Mouse (Mus musculus): Measurements from ENCODE around the gene Dph1. TPM values are rescaled to one million over a fixed set of nuclear protein-coding genes. Genes with fewer than 3 reads are reported as not detected.
"Not testable (repeated sequence)": the region's sequence is repeated elsewhere in the genome, so short reads cannot be mapped to it uniquely, and the experiment has no call there.

Dph1 gene
- polyA plus RNA-seq, 1 experiment from 2014 or later = 12.3 TPM

GRCm38 (mm10) chr11:75184986-75185385, 6.1 kb downstream of the Dph1 start:
- Histone ChIP-seq H3K4me3 (ENCODE audit: low read depth, low read length) (no peak overlapping the region), H3K36me3 (ENCODE audit: control insufficient read depth, insufficient read depth) (peaks cover 30% of the 10 kb centered on the region), H3K9ac (ENCODE audit: low read depth, low read length) (no peak overlapping the region), H3K27me3 (replicated peaks; ENCODE audit: control insufficient read depth, insufficient read depth, low read length) (no peaks in the 10 kb centered on the region), H3K9me3 (ENCODE audit: control insufficient read depth) (no peaks in the 10 kb centered on the region), H3K4me1 (replicated peaks; ENCODE audit: control insufficient read depth, insufficient read depth, low read length) (no peaks in the 10 kb centered on the region), H3K4me2 (replicated peaks; ENCODE audit: low read depth) (no peak overlapping the region), H3K27ac (ENCODE audit: low read depth, low read length) (no peak overlapping the region)
- ATAC-seq = no peak
- WGBS = 93% methylated on average over 2 of the region's 2 CpGs
- TF ChIP-seq CTCF (IDR thresholded peaks at IDR 0.05; ENCODE audit: low read depth) = no peak

GRCm38 (mm10) chr11:75184573-75184972, 6.5 kb downstream of the Dph1 start:
- Histone ChIP-seq H3K9ac (ENCODE audit: low read depth, low read length) (no peak overlapping the region), H3K4me3 (ENCODE audit: low read depth, low read length) (no peak overlapping the region), H3K27me3 (replicated peaks; ENCODE audit: control insufficient read depth, insufficient read depth, low read length) (no peaks in the 10 kb centered on the region), H3K36me3 (ENCODE audit: control insufficient read depth, insufficient read depth) (peaks cover 30% of the 10 kb centered on the region), H3K9me3 (ENCODE audit: control insufficient read depth) (no peaks in the 10 kb centered on the region), H3K4me1 (replicated peaks; ENCODE audit: control insufficient read depth, insufficient read depth, low read length) (no peaks in the 10 kb centered on the region), H3K4me2 (replicated peaks; ENCODE audit: low read depth) (no peak overlapping the region), H3K27ac (ENCODE audit: low read depth, low read length) (no peak overlapping the region)
- no peak for ATAC-seq
- 97% methylated on average over 5 of the region's 5 CpGs for WGBS
- no peak for TF ChIP-seq CTCF (IDR thresholded peaks at IDR 0.05; ENCODE audit: low read depth)

GRCm38 (mm10) chr11:75183917-75184570, 7.0 kb downstream of the Dph1 start:
- no peak for TF ChIP-seq CTCF (IDR thresholded peaks at IDR 0.05; ENCODE audit: low read depth)
- no peak overlapping the region for H3K4me3 ChIP-seq (ENCODE audit: low read depth, low read length)
- ATAC-seq = no peak
- H3K4me1 ChIP-seq (replicated peaks; ENCODE audit: control insufficient read depth, insufficient read depth, low read length) = no peaks in the 10 kb centered on the region
- 72% methylated on average over 2 of the region's 2 CpGs for WGBS
- no peak overlapping the region for H3K4me2 ChIP-seq (replicated peaks; ENCODE audit: low read depth)
- no peak overlapping the region for H3K9ac ChIP-seq (ENCODE audit: low read depth, low read length)
- no peaks in the 10 kb centered on the region for H3K27me3 ChIP-seq (replicated peaks; ENCODE audit: control insufficient read depth, insufficient read depth, low read length)
- no peaks in the 10 kb centered on the region for H3K9me3 ChIP-seq (ENCODE audit: control insufficient read depth)
- H3K27ac ChIP-seq (ENCODE audit: low read depth, low read length) = no peak overlapping the region
- peaks cover 30% of the 10 kb centered on the region for H3K36me3 ChIP-seq (ENCODE audit: control insufficient read depth, insufficient read depth)

GRCm38 (mm10) chr11:75178672-75179208, 12.3 kb downstream of the Dph1 start, which contains the start of gene Ovca2:
Gene Ovca2 (minus strand): TSS chr11:75178835.
- Histone ChIP-seq H3K27ac (ENCODE audit: low read depth, low read length) (peak within 1 kb of the TSS; percentile 51), H3K4me2 (replicated peaks; ENCODE audit: low read depth) (peak within 1 kb of the TSS; percentile 83), H3K36me3 (ENCODE audit: control insufficient read depth, insufficient read depth) (peaks cover 18% of the 10 kb centered on the region), H3K4me1 (replicated peaks; ENCODE audit: control insufficient read depth, insufficient read depth, low read length) (peaks cover 5% of the 10 kb centered on the region; the same call in 1 of the 2 replicates), H3K9ac (ENCODE audit: low read depth, low read length) (peak within 1 kb of the TSS; percentile 60), H3K27me3 (replicated peaks; ENCODE audit: control insufficient read depth, insufficient read depth, low read length) (no peaks in the 10 kb centered on the region), H3K9me3 (ENCODE audit: control insufficient read depth) (no peaks in the 10 kb centered on the region), H3K4me3 (ENCODE audit: low read depth, low read length) (peak within 1 kb of the TSS; percentile 71)
- peak; percentile 98 for TF ChIP-seq CTCF (IDR thresholded peaks at IDR 0.05; ENCODE audit: low read depth)
- peak; percentile 93 for ATAC-seq
- under 1% methylated on average over 33 of the region's 33 CpGs for WGBS

- Histone ChIP-seq H3K36me3 (ENCODE audit: control insufficient read depth, insufficient read depth) (peaks cover 10% of the 10 kb centered on the region), H3K9ac (ENCODE audit: low read depth, low read length) (peak overlapping the region; percentile 60), H3K4me1 (replicated peaks; ENCODE audit: control insufficient read depth, insufficient read depth, low read length) (peaks cover 7% of the 10 kb centered on the region; the same call in 1 of the 2 replicates), H3K27ac (ENCODE audit: low read depth, low read length) (peak overlapping the region; percentile 51), H3K4me2 (replicated peaks; ENCODE audit: low read depth) (peak overlapping the region; percentile 83), H3K4me3 (ENCODE audit: low read depth, low read length) (peak overlapping the region; percentile 71), H3K9me3 (ENCODE audit: control insufficient read depth) (no peaks in the 10 kb centered on the region), H3K27me3 (replicated peaks; ENCODE audit: control insufficient read depth, insufficient read depth, low read length) (peaks cover 4% of the 10 kb centered on the region; the same call in 1 of the 2 replicates)
- 54% methylated on average over 12 of the region's 12 CpGs for WGBS
- no peak for ATAC-seq
- no peak for TF ChIP-seq CTCF (IDR thresholded peaks at IDR 0.05; ENCODE audit: low read depth)
Observed at GRCm38 (mm10) chr11:75178011-75178410, 13.0 kb downstream of the Dph1 start.

GRCm38 (mm10) chr11:75174574-75174973, 16.5 kb downstream of the Dph1 start:
- 56% methylated on average over 6 of the region's 6 CpGs for WGBS
- peaks cover 12% of the 10 kb centered on the region for H3K4me1 ChIP-seq (replicated peaks; ENCODE audit: control insufficient read depth, insufficient read depth, low read length)
- not testable (repeated sequence) for H3K9ac ChIP-seq (ENCODE audit: low read depth, low read length); H3K4me3 ChIP-seq (ENCODE audit: low read depth, low read length); H3K36me3 ChIP-seq (ENCODE audit: control insufficient read depth, insufficient read depth); H3K9me3 ChIP-seq (ENCODE audit: control insufficient read depth); H3K4me2 ChIP-seq (replicated peaks; ENCODE audit: low read depth); ATAC-seq; H3K27ac ChIP-seq (ENCODE audit: low read depth, low read length)
- H3K27me3 ChIP-seq (replicated peaks; ENCODE audit: control insufficient read depth, insufficient read depth, low read length) = peaks cover 30% of the 10 kb centered on the region
